26 mouse cellular contexts compared by ENCODE assay signal in the genomic region with DNA sequence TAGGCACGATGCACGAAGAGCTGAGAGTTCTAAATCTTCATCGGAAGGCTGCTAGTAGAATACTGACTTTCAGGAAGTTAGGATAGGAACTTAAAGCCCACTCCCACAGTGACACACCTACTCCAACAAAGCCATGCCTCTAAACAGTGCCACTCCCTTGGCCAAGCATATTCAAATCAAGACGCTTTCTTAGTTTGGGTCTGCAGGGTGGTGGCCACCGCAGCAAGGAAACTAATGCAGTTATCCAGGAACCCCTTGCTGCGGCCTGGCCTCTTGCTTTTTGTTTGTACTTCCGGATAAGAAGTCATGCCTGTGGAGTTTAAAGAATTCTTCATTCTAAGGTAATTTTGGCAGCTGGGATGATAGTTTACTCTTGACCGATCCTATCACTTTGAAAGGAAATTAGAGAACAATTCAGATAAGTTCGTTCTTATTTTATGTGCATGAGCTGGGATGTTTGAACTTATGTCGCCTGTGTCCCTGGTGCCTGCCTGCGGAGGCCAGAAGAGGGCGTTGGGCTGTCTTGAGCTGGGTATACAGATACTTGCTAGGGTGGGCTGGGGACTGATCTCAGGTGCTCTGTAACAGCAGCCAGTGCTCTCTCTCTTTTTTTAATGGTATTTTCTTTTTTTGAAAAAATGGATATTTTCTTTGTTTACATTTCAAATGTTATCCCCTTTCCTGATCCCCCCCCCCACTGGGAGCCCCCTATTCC.
DNase-seq lines count a peak whose midpoint lies in the region; TF ChIP-seq lines count a peak whose summit lies in the region.
"Had no signal": no experiment of that assay in that cellular context is flagged by ENCODE, and none has a peak within 500 bp of the region (broad histone marks: within the 10 kb centered on the region; RNA-seq: fewer than 3 reads in every experiment).

No protein-coding gene starts in this region.

- H3K4me3 ChIP-seq in layer of hippocampus, adult 2 months: no peak overlapping the region
- 0 out of 4 replicates have a peak overlapping the region, but pooled peaks of 1 of the 2 experiments have one; percentile 13 for H3K4me3 ChIP-seq in ES-E14 (ENCODE audit: insufficient read depth in 1 of 2, low read depth in 1 of 2, low read length in 2 of 2, poor library complexity in 1 of 2, severe bottlenecking in 1 of 2)
- H3K4me3 ChIP-seq: embryonic facial prominence, embryonic 10.5 days; embryonic facial prominence, embryonic 13.5 days; forebrain, embryonic 10.5 days; forebrain, embryonic 13.5 days; heart, embryonic 12.5 days; heart, embryonic 15.5 days; hindbrain, embryonic 10.5 days; hindbrain, embryonic 13.5 days had no signal

- H3K36me3 ChIP-seq in ES-E14 (ENCODE audit: control insufficient read depth, insufficient read depth, low read length, poor library complexity, severe bottlenecking): no peaks in the 10 kb centered on the region
- H3K36me3 ChIP-seq: embryonic facial prominence, embryonic 10.5 days; embryonic facial prominence, embryonic 13.5 days; forebrain, embryonic 10.5 days; heart, embryonic 12.5 days; heart, embryonic 15.5 days; hindbrain, embryonic 10.5 days; hindbrain, embryonic 13.5 days had no signal

- H3K4me1 ChIP-seq in ES-E14 (ENCODE audit: control insufficient read depth in 2 of 2, insufficient read depth in 2 of 2, low read length in 2 of 2, poor library complexity in 1 of 2): peaks cover 3 to 11% of the 10 kb centered on the region in 2 experiments; a peak in 3 of 4 replicates
- H3K4me1 ChIP-seq: heart, embryonic 15.5 days; hindbrain, embryonic 13.5 days had no signal

- no peak overlapping the region for H3K9ac ChIP-seq in ES-E14 (ENCODE audit: insufficient read depth, low read depth, low read length, poor library complexity, severe bottlenecking)
- H3K9ac ChIP-seq: embryonic facial prominence, embryonic 13.5 days; forebrain, embryonic 13.5 days; heart, embryonic 12.5 days; heart, embryonic 15.5 days; hindbrain, embryonic 13.5 days had no signal

- in situ Hi-C loops in ES-E14 (cut with MboI; ENCODE audit: low sequenced_read_pairs in 2 of 2, unreplicated experiment in 2 of 2): no loop called here

- no peak overlapping the region for H3K27ac ChIP-seq in layer of hippocampus, adult 2 months
- H3K27ac ChIP-seq in ES-E14 (ENCODE audit: insufficient read depth, low read depth, low read length, poor library complexity, severe bottlenecking): peak overlapping the region; percentile 74; the same call in 1 of the 2 replicates
- H3K27ac ChIP-seq: embryonic facial prominence, embryonic 10.5 days; embryonic facial prominence, embryonic 13.5 days; forebrain, embryonic 10.5 days; forebrain, embryonic 13.5 days; heart, embryonic 15.5 days; hindbrain, embryonic 10.5 days; hindbrain, embryonic 13.5 days had no signal

- H3K9me3 ChIP-seq in ES-E14 (ENCODE audit: control insufficient read depth, insufficient read depth, low read depth, low read length): no peaks in the 10 kb centered on the region
- H3K9me3 ChIP-seq: embryonic facial prominence, embryonic 10.5 days; embryonic facial prominence, embryonic 13.5 days; forebrain, embryonic 10.5 days; forebrain, embryonic 13.5 days; heart, embryonic 15.5 days; hindbrain, embryonic 10.5 days; hindbrain, embryonic 13.5 days had no signal

- TF ChIP-seq CTCF in layer of hippocampus, adult 2 months (conservative IDR thresholded peaks at IDR 0.05): 0 out of 2 replicates have a peak, but pooled peaks have one; percentile 6

- DNase-seq in layer of hippocampus, adult 2 months (ENCODE audit: low spot score in 2 of 2): no peak
- no peak for DNase-seq in layer of hippocampus, adult 18-20 months (ENCODE audit: low spot score in 2 of 2)
- DNase-seq in ES-E14 (ENCODE audit: low read depth, low spot score): peak; percentile 56
- DNase-seq in ZHBTc4 (ENCODE audit: low read depth, low spot score): peak; percentile 91
- DNase-seq in thymus, adult 18-20 months: no peak
- no peak for DNase-seq in right cerebral cortex, postnatal 4 days
- DNase-seq: adrenal gland, postnatal 14 days; B cell, adult 2 months; cerebellum, adult 11 months; cerebellum, adult 2 months; cerebellum, postnatal 10 days; cerebellum, postnatal 36 days; embryo, embryonic 11 days; gastrocnemius, postnatal 10 days; gastrocnemius, postnatal 36 days; heart, postnatal 10 days; heart, postnatal 36 days; kidney, adult 18-20 months had no signal

TF ChIP-seq in ES-E14, 5 proteins besides CTCF, POLR2A, EP300 and RAD21:
- TF ChIP-seq MAFK (IDR thresholded peaks at IDR 0.05; ENCODE audit: insufficient read depth, low read depth, low read length) (no peak), ZC3H11A (IDR thresholded peaks at IDR 0.05; ENCODE audit: borderline replicate concordance, low read depth, low read length) (no peak), ZNF384 (IDR thresholded peaks at IDR 0.05; ENCODE audit: low read depth, low read length) (no peak), HCFC1 (IDR thresholded peaks at IDR 0.05; ENCODE audit: borderline replicate concordance, insufficient read depth, low read length) (no peak), CHD2 (IDR thresholded peaks at IDR 0.05; ENCODE audit: low read depth, low read length) (no peak)

Comparison
In these comparisons a context has a peak if more than half of its experiments do, and no peak if none do; other contexts are left out.
1. DNase-seq: peak in ES-E14 (single experiment) and ZHBTc4 (single experiment); none in layer of hippocampus, adult 2 months (0 of 2), layer of hippocampus, adult 18-20 months (0 of 2), thymus, adult 18-20 months (0 of 2) and right cerebral cortex, postnatal 4 days (single experiment).